7 mouse cellular contexts compared by ENCODE assay signal in genomic region chr11:32226124-32226871, GRCm38 (mm10). TPM values are rescaled to one million over a fixed set of nuclear protein-coding genes. Genes with fewer than 3 reads are reported as not detected.
DNase-seq lines count a peak whose midpoint lies in the region; ATAC-seq lines count a peak whose summit lies in the region.

Mpg (plus strand) TSS chr11:32226505.

- peak within 1 kb of the TSS; percentile 71 for H3K9ac ChIP-seq in intestine, embryonic 14.5 days (ENCODE audit: low read length)
- peak within 1 kb of the TSS; percentile 83 for H3K9ac ChIP-seq in midbrain, embryonic 11.5 days (ENCODE audit: low read length)

- H3K36me3 ChIP-seq in intestine, embryonic 14.5 days (ENCODE audit: control insufficient read depth, insufficient read depth, low read length): peaks cover 33% of the 10 kb centered on the region
- H3K36me3 ChIP-seq in midbrain, embryonic 11.5 days (ENCODE audit: control insufficient read depth, insufficient read depth, low read length): 0 out of 2 replicates have a peak, but pooled peaks cover 3% of the 10 kb centered on the region

- DNase-seq in adrenal gland, adult 2 months: peak; percentile 93
- DNase-seq in embryo, embryonic 10.5 days (ENCODE audit: low spot score): peak; percentile 91
- peak; percentile 85 for DNase-seq in gastrocnemius, postnatal 25 days
- DNase-seq in intestine, embryonic 14.5 days (ENCODE audit: low spot score): peak; percentile 89
- DNase-seq in left cerebral cortex, postnatal 4 days: peak; percentile 90
- peak; percentile 97 for DNase-seq in midbrain, embryonic 11.5 days (ENCODE audit: low spot score, missing footprints)
- DNase-seq in right cerebral cortex, postnatal 4 days: peak; percentile 84

- ATAC-seq in intestine, embryonic 14.5 days (replicated peaks; ENCODE audit: low FRiP score, low TSS enrichment, low read depth): peak; percentile 64
- ATAC-seq in midbrain, embryonic 11.5 days (ENCODE audit: low FRiP score): peak; percentile 88

- intact Hi-C loops in left cerebral cortex, postnatal 4 days (cut with DNase I): no loop called here

- H3K27ac ChIP-seq in intestine, embryonic 14.5 days (ENCODE audit: low read depth): peak within 1 kb of the TSS; percentile 93
- H3K27ac ChIP-seq in midbrain, embryonic 11.5 days (ENCODE audit: low read depth, low read length): no peak within 1 kb of the TSS

- H3K4me1 ChIP-seq in intestine, embryonic 14.5 days (replicated peaks; ENCODE audit: control insufficient read depth, insufficient read depth, low read length): peaks cover 35% of the 10 kb centered on the region
- peaks cover 22% of the 10 kb centered on the region for H3K4me1 ChIP-seq in midbrain, embryonic 11.5 days (ENCODE audit: control insufficient read depth, insufficient read depth, low read length)

- H3K4me2 ChIP-seq in intestine, embryonic 14.5 days (ENCODE audit: low read length): peak within 1 kb of the TSS; percentile 79
- H3K4me2 ChIP-seq in midbrain, embryonic 11.5 days: peak within 1 kb of the TSS; percentile 81

- peak within 1 kb of the TSS; percentile 64 for H3K4me3 ChIP-seq in intestine, embryonic 14.5 days (ENCODE audit: low read depth, low read length)
- H3K4me3 ChIP-seq in midbrain, embryonic 11.5 days (ENCODE audit: low read depth, low read length): peak within 1 kb of the TSS; percentile 71

- 3% methylated on average over 47 of the region's 47 CpGs for WGBS in intestine, embryonic 14.5 days
- WGBS in midbrain, embryonic 11.5 days: 3% methylated on average over 47 of the region's 47 CpGs

- no peaks in the 10 kb centered on the region for H3K27me3 ChIP-seq in intestine, embryonic 14.5 days (replicated peaks; ENCODE audit: control insufficient read depth, insufficient read depth, low read length)
- peaks cover 15% of the 10 kb centered on the region for H3K27me3 ChIP-seq in midbrain, embryonic 11.5 days (ENCODE audit: control insufficient read depth, insufficient read depth, low read length)

- H3K9me3 ChIP-seq in intestine, embryonic 14.5 days (ENCODE audit: control insufficient read depth, low read length): no peaks in the 10 kb centered on the region
- no peaks in the 10 kb centered on the region for H3K9me3 ChIP-seq in midbrain, embryonic 11.5 days (ENCODE audit: control insufficient read depth, low read length)

RNA-seq across cellular contexts. Expression of gene Mpg, which starts in this region (rescaled TPM):
- 10 to 100 TPM; 17.1 to 19.6 TPM for total RNA-seq in adrenal gland, adult 2 months (2021)
- polyA plus RNA-seq in adrenal gland, adult 2 months (2012; rRNA removed): 17.1 and 21.1 TPM in 2 replicates
- 1 to 10 TPM; 6.1 to 6.2 TPM for total RNA-seq in gastrocnemius, postnatal 25 days (2021)
- polyA plus RNA-seq in intestine, embryonic 14.5 days (2014; fragmentation: Nextera tagmentation; extraction: Ambion mirVana): 36.2 and 39.3 TPM in 2 replicates
- 10 to 100 TPM; 21.5 to 22.5 TPM for total RNA-seq in left cerebral cortex, postnatal 4 days (2021)
- polyA plus RNA-seq in midbrain, embryonic 11.5 days (2014; fragmentation: Nextera tagmentation; extraction: Ambion mirVana): 24.8 and 27.2 TPM in 2 replicates
